Mouse (Mus musculus) myocyte (in vitro differentiated cells): Measurements from ENCODE around the gene Myf5. TPM values are rescaled to one million over a fixed set of nuclear protein-coding genes. Genes with fewer than 3 reads are reported as not detected.

Experiments
- H3K27me3 ChIP-seq: one replicate; pipeline ENCODE4 v1.6.1; 2011; ENCODE audit not compliant: control insufficient read depth, insufficient read depth, insufficient read length
- H3K36me3 ChIP-seq: one replicate; pipeline ENCODE4 v1.6.1; 2011; ENCODE audit not compliant: control insufficient read depth, insufficient read depth
- H3K4me2 ChIP-seq: one replicate; pipeline ENCODE4 v1.6.1; 2011; ENCODE audit warnings: low read depth, control low read depth
- H3K4me3 ChIP-seq: one replicate; pipeline ENCODE4 v1.5.1; 2011; ENCODE audit warnings: mild to moderate bottlenecking, control low read depth, moderate library complexity
- H3K79me2 ChIP-seq: one replicate; pipeline ENCODE4 v1.6.1; 2011; ENCODE audit not compliant: control insufficient read depth, insufficient read depth
- H3ac ChIP-seq: one replicate; pipeline ENCODE4 v1.6.1; 2011; ENCODE audit not compliant: control insufficient read depth, insufficient read length
- CEBPB ChIP-seq: IDR thresholded peaks from 2 replicates; pipeline ENCODE4 v1.6.1; 2011; ENCODE audit warnings: mild to moderate bottlenecking, moderate library complexity; ENCODE audit not compliant: poor library complexity, insufficient read depth, severe bottlenecking
- E2F4 ChIP-seq: IDR thresholded peaks from one replicate; pipeline ENCODE4 v1.6.1; 2011; ENCODE audit warnings: mild to moderate bottlenecking, control low read depth, moderate library complexity; ENCODE audit not compliant: insufficient read depth
- MAX ChIP-seq: IDR thresholded peaks from one replicate; pipeline ENCODE4 v1.6.1; 2011; ENCODE audit warnings: low read depth, mild to moderate bottlenecking, control low read depth
- MYOD1 ChIP-seq, 3 experiments: IDR thresholded peaks; one replicate each; pipeline ENCODE4 v1.6.1; 2011; ENCODE audit warnings: control low read depth in 2 of 3, low read depth in 2 of 3, mild to moderate bottlenecking in 2 of 3, moderate library complexity in 1 of 3; ENCODE audit not compliant: insufficient read length in 2 of 3, control insufficient read depth in 1 of 3
- MYOG ChIP-seq, 3 experiments: IDR thresholded peaks; one replicate each; pipeline ENCODE4 v1.6.1; 2011; ENCODE audit warnings: control low read depth in 2 of 3, low read depth in 2 of 3, mild to moderate bottlenecking in 2 of 3; ENCODE audit not compliant: insufficient read length in 2 of 3, control insufficient read depth in 1 of 3, insufficient read depth in 1 of 3
- POLR2A ChIP-seq: IDR thresholded peaks from one replicate; pipeline ENCODE4 v1.6.1; 2011; ENCODE audit warnings: low read depth, mild to moderate bottlenecking, control low read depth, moderate library complexity; ENCODE audit not compliant: insufficient read length
- POLR2AphosphoS2 ChIP-seq: IDR thresholded peaks from one replicate; pipeline ENCODE4 v1.6.1; 2011; ENCODE audit warnings: low read depth, control low read depth; ENCODE audit not compliant: insufficient read length
- REST ChIP-seq: IDR thresholded peaks from one replicate; pipeline ENCODE4 v1.6.1; 2011; ENCODE audit warnings: mild to moderate bottlenecking, control low read depth, moderate library complexity; ENCODE audit not compliant: insufficient read depth, insufficient read length
- SRF ChIP-seq: IDR thresholded peaks from one replicate; pipeline ENCODE4 v1.6.1; 2011; ENCODE audit warnings: low read depth; ENCODE audit not compliant: control insufficient read depth, insufficient read length
- TCF12 ChIP-seq: IDR thresholded peaks from one replicate; pipeline ENCODE4 v1.6.1; 2011; ENCODE audit warnings: mild to moderate bottlenecking, control low read depth; ENCODE audit not compliant: poor library complexity, insufficient read depth, severe bottlenecking
- TCF3 ChIP-seq: IDR thresholded peaks from one replicate; pipeline ENCODE4 v1.6.1; 2011; ENCODE audit warnings: low read depth, control low read depth; ENCODE audit not compliant: insufficient read length
- USF1 ChIP-seq: IDR thresholded peaks from one replicate; pipeline ENCODE4 v1.6.1; 2011; ENCODE audit warnings: low read depth, mild to moderate bottlenecking, control low read depth, moderate library complexity
- polyA plus RNA-seq: library from polyadenylated mRNA; unstranded; fragments of >200 nt; fragmentation: generic; extraction: Trizol; gene quantifications from one replicate; pipeline ENCODE4 v1.2.1, GENCODE M21; 2012; ENCODE audit warnings: missing spikeins

Myf5 gene
- polyA plus RNA-seq, 1 experiment: 10.2 TPM

DNA sequence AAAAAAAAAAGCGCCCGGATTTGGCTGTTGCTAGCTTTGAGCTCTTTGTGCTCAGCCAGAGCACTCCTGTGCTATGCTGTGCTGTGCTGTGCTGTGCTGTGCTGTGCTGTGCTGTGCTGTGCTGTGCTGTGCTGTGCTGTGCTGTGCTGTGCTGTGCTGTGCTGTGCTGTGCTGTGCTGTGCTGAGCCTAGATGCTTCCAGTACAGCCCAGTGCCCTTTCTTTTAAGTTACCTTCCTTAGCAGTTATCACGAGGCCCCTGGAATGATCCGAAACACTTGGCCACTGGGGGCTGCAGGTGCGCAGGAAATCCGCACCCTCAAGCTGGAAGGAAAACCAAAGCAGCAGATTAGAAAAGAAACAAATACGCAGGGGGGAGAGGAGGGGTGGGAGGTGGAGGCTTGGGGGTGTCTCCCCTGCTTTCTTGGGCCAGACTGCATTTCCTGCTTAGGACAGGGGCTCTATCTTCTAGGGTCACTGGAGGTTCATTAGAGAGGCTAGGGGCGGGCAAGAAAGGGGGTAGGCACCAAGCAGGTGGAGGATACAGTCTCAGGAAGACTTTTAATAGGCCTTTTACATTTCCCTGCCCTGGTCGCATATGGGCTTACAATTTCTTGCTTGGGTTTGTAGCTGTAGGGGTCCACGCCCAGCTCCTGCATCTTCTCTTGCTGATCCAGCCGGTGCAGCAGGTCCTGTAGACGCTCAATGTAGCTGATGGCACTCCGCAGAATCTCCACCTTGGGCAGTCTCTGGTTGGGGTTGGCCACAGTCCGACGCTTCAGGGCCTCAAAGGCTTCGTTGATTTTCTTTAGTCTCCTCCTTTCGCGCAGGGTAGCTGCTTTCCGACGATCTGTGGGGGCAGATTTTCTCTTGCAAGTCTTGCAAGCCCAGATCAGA, 7.9 kb upstream of the Myf5 start:
- H3K4me3 ChIP-seq: peak overlapping the region; percentile 16
- no peaks in the 10 kb centered on the region for H3K27me3 ChIP-seq
- TF ChIP-seq MYOG (IDR thresholded peaks at IDR 0.05; ENCODE audit: control insufficient read depth in 1 of 3, insufficient read depth in 1 of 3, insufficient read length in 2 of 3, low read depth in 2 of 3): no peak
- no peak for TF ChIP-seq USF1
- no peak for TF ChIP-seq POLR2A
- TF ChIP-seq REST: no peak
- no peak for TF ChIP-seq CEBPB
- no peaks in the 10 kb centered on the region for H3K36me3 ChIP-seq
- peaks cover 16% of the 10 kb centered on the region for H3K79me2 ChIP-seq
- H3K4me2 ChIP-seq: peak overlapping the region; percentile 90
- H3ac ChIP-seq: no peak overlapping the region

DNA sequence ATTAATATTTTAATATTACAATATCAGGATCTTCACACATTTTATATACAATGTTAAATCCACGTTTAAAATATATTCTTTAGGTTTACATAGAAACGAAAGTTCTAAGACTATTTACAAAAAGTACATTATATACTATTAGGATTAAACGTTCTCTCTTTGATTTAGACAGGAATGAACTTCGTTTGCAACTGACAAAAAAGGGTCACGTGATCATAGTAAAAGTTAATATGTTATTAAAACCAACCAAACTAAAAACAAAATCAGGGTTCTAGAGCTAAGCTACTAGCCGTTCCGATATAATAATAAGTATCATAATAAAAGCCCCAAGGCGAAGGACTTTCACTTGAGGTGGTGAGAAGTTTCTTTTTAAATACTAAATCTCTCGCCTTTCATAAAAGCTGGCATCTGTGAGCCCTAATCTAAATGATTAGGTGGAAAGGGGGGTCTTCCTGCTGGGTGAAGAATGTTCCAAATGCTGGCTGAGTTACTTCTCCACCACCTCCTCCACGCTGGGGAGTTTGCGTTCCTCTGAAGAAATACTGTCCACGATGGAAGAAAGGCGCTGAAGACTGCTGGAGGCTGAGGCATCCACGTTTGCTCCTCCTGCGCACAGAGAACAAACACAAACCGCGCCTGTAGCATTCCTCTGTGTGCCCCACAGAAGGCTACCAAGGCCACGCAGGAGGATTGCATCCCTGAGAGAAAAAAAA, 7.1 kb upstream of the Myf5 start:
- H3K4me2 ChIP-seq: peak overlapping the region; percentile 90
- H3ac ChIP-seq: no peak overlapping the region
- H3K4me3 ChIP-seq: peak overlapping the region; percentile 16
- H3K79me2 ChIP-seq: peaks cover 22% of the 10 kb centered on the region
- TF ChIP-seq SRF (no peak), POLR2AphosphoS2 (no peak), USF1 (peak; percentile 89)
- H3K36me3 ChIP-seq: no peaks in the 10 kb centered on the region
- H3K27me3 ChIP-seq: no peaks in the 10 kb centered on the region

DNA sequence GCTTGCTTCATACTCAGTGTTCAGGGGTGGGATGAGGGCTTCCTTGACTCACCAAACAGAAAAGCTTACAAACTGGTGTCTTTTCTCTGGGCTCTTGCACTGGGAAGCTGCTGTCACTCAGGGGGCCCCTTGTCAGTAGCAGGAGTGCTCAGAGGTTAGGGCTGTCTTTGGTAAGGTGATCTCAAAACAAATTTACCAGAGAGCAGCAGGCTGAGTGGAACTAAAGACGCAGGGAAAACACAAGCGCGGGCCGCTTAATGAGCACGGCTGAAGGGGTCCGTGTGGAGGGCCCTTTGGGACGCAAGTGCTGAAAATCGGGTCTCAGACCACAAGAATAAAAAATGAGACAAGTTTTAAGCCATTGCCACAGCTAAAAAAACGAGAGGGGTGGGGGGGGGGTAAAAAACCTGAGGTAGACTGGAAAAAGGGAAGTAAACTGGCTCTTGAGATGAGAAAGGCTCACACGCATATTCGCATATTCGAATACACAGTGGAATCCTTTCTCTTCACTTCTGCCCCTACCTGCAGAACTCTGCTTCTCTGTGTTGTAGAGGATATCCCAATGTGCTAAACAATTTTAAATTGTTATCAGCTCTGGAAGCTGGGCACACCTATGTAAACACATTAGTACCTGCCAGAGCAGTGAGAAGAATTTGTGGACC, 2.9 kb upstream of the Myf5 start:
- H3K4me3 ChIP-seq: peak overlapping the region; percentile 63
- H3K4me2 ChIP-seq: peak overlapping the region; percentile 75
- TF ChIP-seq POLR2A: no peak
- H3K79me2 ChIP-seq: peaks cover 57% of the 10 kb centered on the region
- no peaks in the 10 kb centered on the region for H3K27me3 ChIP-seq
- no peaks in the 10 kb centered on the region for H3K36me3 ChIP-seq
- H3ac ChIP-seq: no peak overlapping the region

DNA sequence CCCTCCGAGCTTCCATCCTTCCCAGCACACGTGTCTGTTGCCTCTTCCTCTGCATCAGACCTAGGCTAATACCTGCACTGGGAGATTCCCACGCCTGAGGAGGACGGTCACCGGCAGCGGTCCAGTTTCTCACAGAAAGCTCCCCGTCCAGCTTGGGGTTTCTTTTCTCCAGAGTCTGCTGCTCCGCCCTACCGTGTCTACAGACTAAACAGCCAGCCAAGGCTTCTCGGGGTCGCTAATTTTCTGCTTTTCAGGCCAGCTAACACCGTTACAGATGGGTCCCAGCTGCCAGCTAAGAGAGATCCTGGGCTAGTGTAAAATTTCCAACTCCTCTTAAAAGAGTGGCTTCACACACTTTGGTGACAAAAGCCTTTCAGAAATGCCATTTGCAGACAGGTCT, 836 bp upstream of the Myf5 start:
- Histone ChIP-seq H3K4me3 (peak overlapping the region; percentile 63), H3K27me3 (no peaks in the 10 kb centered on the region), H3K79me2 (peaks cover 65% of the 10 kb centered on the region), H3K36me3 (no peaks in the 10 kb centered on the region), H3ac (no peak overlapping the region), H3K4me2 (peak overlapping the region; percentile 79)
- TF ChIP-seq E2F4 (no peak), POLR2AphosphoS2 (peak; percentile 61), MAX (no peak)

DNA sequence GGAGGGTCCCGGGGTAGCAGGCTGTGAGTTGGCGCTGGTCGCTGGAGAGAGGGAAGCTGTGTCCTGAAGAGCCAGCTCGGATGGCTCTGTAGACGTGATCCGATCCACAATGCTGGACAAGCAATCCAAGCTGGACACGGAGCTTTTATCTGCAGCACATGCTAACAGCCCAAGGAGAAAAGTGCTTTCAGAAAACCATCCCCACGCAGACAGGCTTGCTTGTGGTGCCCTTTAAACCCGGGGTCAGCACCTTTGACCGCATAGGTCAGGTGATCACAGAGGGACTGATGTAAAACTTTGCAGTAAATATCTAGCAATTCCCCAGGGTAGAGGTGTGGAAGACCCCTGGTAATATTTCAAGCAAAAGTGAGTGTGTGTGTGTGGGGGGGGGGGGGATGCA, 1.9 kb downstream of the Myf5 start:
- Histone ChIP-seq H3K4me2 (peak overlapping the region; percentile 79), H3K27me3 (no peaks in the 10 kb centered on the region), H3K79me2 (peaks cover 50% of the 10 kb centered on the region), H3ac (no peak overlapping the region), H3K4me3 (peak overlapping the region; percentile 63), H3K36me3 (no peaks in the 10 kb centered on the region)
- TF ChIP-seq REST (no peak), USF1 (no peak), MYOD1 (IDR thresholded peaks at IDR 0.05; ENCODE audit: control insufficient read depth in 1 of 3, insufficient read length in 2 of 3, low read depth in 2 of 3) (no peak), TCF12 (no peak), MAX (no peak), POLR2AphosphoS2 (no peak), MYOG (IDR thresholded peaks at IDR 0.05; ENCODE audit: control insufficient read depth in 1 of 3, insufficient read depth in 1 of 3, insufficient read length in 2 of 3, low read depth in 2 of 3) (no peak), SRF (no peak), TCF3 (no peak), CEBPB (no peak), E2F4 (no peak), POLR2A (no peak)
